Mouse (Mus musculus) brain, embryonic 14.5 days (tissue): Measurements from ENCODE around the gene Psip1.

Experiments used
- CTCF ChIP-seq: fragments of 200-500 bp; IDR thresholded peaks from 2 replicates; pipeline ENCODE4 v1.5.1; 2012; ENCODE audit warnings: inconsistent platforms, mild to moderate bottlenecking, moderate library complexity, borderline replicate concordance; ENCODE audit not compliant: insufficient read depth, insufficient read length; ENCODE audit errors: extremely low read depth
- POLR2A ChIP-seq: fragments of 200-500 bp; IDR thresholded peaks from 2 replicates; pipeline ENCODE4 v1.6.1; 2012; ENCODE audit warnings: mild to moderate bottlenecking, inconsistent platforms, borderline replicate concordance; ENCODE audit not compliant: poor library complexity, insufficient read depth, insufficient read length, severe bottlenecking; ENCODE audit errors: extremely low read depth

DNA sequence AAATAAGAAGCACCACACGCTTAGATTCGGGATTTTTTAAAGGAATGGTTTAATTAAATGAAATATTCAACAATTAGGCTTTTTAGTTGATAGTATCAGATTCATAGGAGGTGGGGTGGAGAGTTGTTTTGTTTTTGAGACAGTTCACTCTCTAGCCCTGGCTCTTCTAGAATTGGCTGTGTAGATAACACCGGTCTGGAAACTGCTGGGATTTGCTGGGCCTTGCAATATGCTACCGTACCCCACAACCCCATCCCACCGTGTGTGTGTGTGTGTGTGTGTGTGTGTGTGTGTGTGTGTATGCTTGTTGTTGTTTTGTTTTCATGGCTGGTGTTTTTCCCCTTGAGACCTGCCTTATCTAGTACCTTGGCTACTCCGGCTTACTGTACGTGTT is 14.8 kb upstream of the Psip1 start:
- TF ChIP-seq CTCF: no peak
- no peak for TF ChIP-seq POLR2A
